Mouse (Mus musculus): ENCODE data around the gene Inpp5b.

The Inpp5b gene

GRCm38 (mm10) chr4:124803406-124803805 lies 61.8 kb downstream of the Inpp5b start:
- in situ Hi-C loops (cut with MboI, MseI) = no loop called here

DNA sequence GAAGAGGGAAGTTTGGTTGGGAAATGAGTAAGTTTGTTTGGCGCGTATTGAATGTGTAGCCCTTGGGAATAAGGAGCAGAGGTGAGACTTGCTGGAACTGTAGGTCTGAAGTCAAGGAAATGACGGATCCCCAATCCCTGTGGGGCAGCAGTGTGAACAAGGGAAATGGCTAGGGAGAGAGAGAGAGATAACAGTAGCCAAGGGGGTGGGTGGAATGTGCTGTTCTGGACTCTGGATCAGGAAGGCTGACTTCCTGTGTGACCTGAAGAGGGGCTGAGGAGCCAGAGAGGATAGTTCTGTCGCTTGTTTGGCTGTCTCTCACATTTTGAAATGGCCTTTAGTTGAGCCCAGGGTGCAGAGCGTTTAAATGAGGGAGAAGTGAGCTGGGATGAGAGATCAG lies 66.9 kb downstream of the Inpp5b start:
- in situ Hi-C loops (cut with MboI, MseI) = loop anchor here (5.0 kb wide), 1 partner anchor 39 kb away; no protein-coding TSS in a partner anchor

DNA sequence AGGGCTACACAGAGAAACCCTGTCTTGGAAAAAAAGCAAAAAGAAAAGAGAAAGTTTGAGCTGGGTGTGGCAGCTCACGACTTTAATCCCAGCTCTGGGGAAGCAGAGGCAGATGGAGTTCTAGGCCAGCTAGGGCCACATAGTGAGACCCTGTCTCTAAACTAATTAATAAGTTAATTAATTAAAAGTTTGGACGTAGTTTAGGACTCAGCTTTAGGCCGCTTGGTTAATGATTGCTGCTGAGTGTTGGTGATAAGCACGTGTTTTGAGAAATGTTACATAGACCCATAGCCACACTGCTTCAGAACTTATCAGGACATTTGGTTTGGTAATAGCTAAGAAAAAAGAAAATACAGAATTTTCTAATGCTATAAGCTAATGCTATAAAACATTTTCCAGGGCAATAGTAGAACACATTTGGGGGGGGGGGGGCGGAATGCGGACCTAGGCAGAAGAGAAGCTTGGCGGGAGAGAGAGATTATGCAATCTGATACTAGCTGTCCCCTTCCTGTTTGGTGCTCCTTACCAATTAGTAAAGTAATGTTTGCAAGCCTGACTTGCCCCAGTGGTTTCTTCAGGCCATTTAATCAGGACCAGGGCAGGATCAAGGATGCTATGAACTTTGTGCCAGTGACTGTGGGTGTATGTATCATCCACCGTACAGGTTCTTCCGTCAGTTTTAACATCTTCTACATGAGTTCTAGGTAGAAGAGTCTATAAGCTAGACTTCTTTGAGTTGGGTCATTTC lies 67.7 kb downstream of the Inpp5b start:
- in situ Hi-C loops (cut with MboI, MseI) = loop anchor here (5.0 kb wide), 1 partner anchor 38 kb away; no protein-coding TSS in a partner anchor

- in situ Hi-C loops (cut with MboI, MseI) = no loop called here
Observed at GRCm38 (mm10) chr4:124810056-124810455, 68.4 kb downstream of the Inpp5b start.

- in situ Hi-C loops (cut with MboI, MseI) = no loop called here
Observed at GRCm38 (mm10) chr4:124811347-124811975, 69.8 kb downstream of the Inpp5b start.

- in situ Hi-C loops (cut with MboI, MseI) = no loop called here
Observed at GRCm38 (mm10) chr4:124815901-124816300, 74.3 kb downstream of the Inpp5b start.

- in situ Hi-C loops (cut with MboI, MseI) = no loop called here
Observed at GRCm38 (mm10) chr4:124817803-124818202, 76.2 kb downstream of the Inpp5b start.

DNA sequence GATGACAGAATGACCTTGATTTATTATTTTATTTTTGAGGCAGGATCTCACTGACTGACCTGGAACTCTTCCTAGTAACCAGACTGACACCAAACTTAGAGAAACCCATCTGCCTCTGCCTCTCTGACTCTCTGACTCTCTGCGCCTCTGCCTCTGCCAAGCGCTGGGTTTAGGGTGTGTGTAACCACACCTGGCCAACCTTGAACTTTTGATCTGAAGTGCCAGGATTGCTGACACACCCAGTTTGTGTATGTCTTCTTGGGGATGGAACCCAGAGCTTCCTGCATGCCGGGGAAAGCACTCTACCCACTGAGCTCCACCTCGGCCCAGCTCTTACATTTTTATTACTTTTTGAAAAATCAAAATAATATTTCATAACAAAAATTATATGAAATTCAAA lies 77.2 kb downstream of the Inpp5b start:
- in situ Hi-C loops (cut with MboI, MseI) = no loop called here

- in situ Hi-C loops (cut with MboI, MseI) = no loop called here
Observed at GRCm38 (mm10) chr4:124824967-124825366, 83.3 kb downstream of the Inpp5b start.

- in situ Hi-C loops (cut with MboI, MseI) = no loop called here
Observed at GRCm38 (mm10) chr4:124825371-124825965, 83.8 kb downstream of the Inpp5b start.

DNA sequence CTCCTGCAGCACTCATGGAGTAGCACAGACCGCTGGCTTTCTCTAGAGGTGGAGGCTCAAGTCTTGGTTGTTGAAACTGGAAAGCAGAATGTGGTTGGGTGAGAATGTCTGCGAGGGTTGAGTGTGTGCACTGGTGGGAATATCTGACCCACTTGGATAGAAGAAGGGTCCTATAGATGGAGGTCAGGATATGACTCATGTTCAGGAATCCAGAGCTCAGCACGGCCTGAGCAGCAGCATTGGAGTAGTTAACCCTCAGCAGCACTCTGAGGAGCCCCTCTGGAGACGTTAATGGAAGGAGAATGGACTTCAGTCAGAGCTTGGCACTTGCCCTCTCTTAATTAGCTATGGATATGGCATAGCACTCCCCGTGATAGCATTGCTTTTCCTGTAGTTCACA lies 88.0 kb downstream of the Inpp5b start:
- in situ Hi-C loops (cut with MboI, MseI) = no loop called here

DNA sequence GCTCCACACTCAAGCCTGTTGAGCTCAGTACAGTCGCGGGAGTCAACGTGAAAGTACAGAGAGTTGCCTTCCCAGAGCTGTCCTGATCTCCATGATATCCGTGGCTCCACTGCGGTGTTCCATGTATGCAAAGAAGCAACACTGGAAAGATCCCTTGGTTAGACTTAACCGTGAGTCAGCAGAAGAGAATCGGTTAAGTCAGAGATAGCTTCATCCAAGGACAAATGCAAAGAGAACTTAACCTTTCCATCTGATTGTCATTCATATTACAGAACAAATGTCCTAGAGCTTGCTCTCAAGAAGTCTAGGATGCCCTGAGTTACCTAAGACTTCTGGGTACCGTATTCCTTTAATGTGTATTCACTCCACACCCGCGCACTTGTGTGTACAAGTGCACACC lies 91.1 kb downstream of the Inpp5b start:
- in situ Hi-C loops (cut with MboI, MseI) = no loop called here

DNA sequence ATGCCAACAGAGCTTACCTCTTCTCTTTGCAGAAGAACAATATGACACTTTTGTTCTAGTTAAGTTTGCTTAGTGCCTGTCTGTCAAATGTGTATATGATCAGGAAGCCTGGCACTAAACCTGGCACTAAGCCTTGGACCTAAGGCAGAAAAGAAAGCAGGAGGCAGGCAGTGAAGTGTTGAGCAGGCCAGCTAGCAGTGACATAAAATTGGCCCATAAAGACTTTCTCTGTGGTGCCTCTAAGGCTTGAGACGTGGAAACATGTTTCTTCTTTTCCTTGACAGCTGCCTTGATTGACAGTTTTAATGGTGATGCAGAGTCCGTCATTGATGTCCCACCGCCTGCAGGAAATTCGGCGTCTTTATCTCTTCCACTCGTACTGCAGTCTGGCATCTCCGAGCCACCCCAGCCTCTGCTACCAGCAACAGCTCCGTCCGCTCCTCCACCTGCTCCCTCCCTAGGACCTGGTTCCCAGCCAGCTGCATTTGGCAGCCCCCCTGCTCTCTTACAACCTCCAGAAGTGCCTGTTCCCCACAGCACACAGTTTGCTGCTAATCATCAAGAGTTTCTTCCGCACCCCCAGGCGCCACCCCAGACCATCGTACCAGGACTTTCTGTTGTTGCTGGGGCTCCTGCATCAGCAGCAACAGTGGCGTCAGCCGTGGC lies 96.5 kb downstream of the Inpp5b start:
- in situ Hi-C loops (cut with MboI, MseI) = no loop called here

GRCm38 (mm10) chr4:124840998-124841397 lies 99.3 kb downstream of the Inpp5b start:
- in situ Hi-C loops (cut with MboI, MseI) = no loop called here

- in situ Hi-C loops (cut with MboI, MseI) = no loop called here
Observed at GRCm38 (mm10) chr4:124843493-124843892, 101.8 kb downstream of the Inpp5b start.

DNA sequence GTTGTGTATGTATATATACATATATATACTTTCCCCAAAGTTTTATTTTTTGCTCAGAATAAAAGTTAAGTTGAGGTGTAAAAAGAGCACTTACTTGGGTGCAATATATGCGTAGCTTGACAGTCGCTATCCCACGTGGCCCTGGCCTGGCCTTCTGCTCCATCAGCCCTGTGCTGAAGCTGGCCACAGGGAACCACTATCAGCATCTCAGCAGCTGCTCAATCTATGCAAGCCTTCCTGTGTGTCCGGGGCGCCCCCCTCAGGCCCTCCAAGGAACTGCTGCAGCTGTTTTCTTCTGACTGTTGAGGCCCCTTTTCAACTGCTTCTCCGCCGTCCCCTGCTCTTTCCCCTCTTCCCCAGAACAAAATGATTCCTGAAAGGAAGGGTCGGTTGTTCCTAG lies 105.9 kb downstream of the Inpp5b start:
- in situ Hi-C loops (cut with MboI, MseI) = loop anchor here (5.0 kb wide), 1 partner anchor 40 kb away; no protein-coding TSS in a partner anchor

DNA sequence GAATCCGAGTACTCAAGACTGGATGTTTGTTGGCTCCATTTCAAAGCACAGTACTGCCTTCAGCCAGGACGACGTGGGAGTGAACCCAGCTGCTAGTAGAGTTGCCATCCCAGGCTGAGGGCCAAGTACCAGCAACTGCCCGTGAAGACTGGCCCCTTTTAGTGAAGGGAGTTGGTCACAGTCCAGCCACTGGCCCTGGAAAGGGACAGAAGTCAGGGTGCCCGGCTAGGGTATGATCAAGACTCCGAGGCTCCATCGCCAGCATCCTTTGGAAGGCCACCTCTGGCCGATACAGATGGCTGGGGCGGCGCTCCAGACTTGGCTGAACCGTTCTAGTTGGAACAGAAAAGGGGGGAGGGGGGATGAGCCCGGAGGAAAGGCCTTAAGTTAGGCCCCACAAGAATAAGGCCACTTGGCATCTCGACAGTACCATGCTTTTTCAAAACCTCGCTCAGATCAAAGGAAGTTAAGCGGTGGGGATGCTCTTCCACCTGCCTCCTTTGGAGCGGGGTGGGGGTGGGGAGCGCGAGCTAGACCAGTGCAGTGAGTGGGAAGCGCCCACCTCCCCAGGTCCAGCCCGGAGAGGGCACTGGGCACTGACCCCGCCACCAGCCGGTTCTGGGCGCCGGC lies 108.1 kb downstream of the Inpp5b start:
- in situ Hi-C loops (cut with MboI, MseI) = loop anchor here (5.0 to 10.0 kb wide), 2 partner anchors 42 to 275 kb away; partner anchors contain the start of gene Zc3h12a

DNA sequence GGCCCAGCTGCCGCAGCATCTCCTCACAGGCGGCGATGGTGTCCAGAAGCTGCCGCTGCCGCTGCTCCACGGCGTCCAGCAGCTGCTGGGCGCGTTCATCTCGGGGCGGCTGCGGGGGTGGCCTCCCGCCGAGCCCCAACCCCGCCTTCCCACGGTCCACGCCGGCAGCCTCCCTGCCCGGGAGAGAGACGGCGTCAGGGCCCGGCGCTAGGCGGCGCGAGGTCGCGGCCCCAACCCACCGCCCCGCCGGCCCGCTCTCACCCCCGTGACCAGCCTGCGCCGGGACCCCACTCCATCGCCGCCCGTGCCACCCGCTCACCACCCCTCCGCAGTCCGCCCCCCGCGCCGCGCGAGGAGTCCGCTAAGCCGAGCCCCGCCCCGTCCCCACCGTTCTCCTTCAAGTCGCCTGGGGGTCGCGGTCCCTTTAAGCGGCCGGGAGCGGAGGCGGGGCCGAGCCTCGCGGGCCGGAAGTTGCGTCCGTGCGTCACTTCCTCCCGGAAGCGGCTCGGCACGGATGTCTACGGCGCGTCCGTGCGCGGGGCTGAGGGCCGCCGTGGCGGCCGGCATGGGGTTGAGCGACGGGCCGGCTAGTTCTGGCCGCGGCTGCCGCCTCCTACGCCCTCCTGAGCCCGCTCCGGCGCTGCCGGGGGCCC lies 108.7 kb downstream of the Inpp5b start, which contains the start of gene Yrdc:
Gene Yrdc, plus strand, starts transcription at position 419 of the 653 bp plus-strand sequence.
- in situ Hi-C loops (cut with MboI, MseI) = loop anchor here (10.0 kb wide), 1 partner anchor 274 kb away; the partner anchor contains the start of gene Zc3h12a
